Mouse (Mus musculus): ENCODE data around the gene Csnk2a2.

Csnk2a2 gene

GRCm38 (mm10) chr8:95422193-95422810 is 67.5 kb downstream of the Csnk2a2 start:
- no peak for DNase-seq (ENCODE audit: low spot score)

DNA sequence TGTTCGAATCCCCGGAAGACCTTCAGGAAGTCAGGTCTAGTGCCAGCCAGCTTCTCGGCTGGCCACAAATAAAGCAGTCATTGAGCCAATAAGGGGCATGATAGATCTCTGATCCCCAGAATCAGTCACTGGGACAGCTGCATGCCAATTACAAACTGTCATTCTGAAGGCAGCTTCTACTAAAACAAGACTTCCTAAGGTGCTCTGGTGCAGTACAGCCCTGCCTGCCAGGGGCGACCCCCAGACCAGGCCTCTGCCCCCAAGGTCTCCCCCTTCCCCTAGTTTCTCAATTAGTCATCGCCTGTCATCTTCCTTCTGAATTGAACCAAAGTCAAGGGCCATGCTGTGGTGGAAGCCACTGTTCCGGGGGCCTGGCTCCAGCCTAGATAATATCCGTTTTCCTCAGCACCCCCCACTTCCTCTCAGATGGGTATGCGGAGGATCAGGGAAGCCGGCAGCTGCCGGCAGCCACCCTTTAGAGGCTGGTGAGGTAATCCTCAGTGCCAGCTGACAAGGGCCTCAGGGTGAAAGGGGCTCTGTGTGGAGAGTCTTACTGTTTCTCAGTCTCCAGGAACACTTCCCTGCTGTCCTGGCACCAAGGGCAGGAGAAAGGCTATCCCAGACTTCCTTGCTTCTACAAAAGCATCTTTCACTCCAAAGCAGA is 78.4 kb downstream of the Csnk2a2 start:
- no peak for DNase-seq (ENCODE audit: low spot score)

DNA sequence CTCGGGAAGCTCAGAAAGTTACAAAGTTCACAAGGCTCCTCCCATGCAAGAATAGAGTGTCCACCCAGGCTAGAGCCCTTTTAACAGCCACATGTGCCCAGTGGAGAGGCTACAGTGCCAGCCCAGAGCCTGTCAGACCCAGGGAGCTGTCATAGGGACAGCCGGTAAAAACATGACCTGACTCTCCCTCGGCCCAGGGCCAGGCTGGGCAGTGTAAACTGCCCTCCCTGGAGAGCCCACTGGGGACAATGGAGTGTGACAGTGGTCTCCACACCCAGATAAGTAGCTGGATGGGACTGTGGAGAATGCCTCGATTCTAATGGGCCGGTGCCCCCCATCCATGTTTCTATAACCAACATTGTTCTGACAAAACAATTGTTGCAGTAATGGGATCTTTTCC is 80.3 kb downstream of the Csnk2a2 start:
- no peak for DNase-seq (ENCODE audit: low spot score)

DNA sequence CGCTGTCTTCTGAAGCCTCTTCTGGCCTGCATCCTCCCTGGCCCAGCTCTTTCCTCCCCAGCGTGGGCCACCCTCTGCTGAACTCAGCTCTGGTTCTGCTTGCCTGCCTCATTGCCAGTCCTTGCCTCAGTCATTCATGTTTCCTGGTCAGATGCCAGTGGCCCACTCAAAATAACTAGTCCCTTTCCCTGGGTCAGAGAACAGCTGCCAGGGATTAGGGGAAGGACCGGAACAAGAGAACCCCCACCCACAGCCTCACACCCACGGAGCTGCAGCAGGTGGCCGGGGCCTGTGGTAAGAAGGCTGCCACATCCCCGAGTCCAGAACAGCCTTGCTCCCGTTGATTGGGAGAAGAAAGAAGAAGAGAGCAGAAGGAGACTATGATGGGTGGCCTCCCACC is 88.7 kb downstream of the Csnk2a2 start:
- no peak for DNase-seq (ENCODE audit: low spot score)

DNA sequence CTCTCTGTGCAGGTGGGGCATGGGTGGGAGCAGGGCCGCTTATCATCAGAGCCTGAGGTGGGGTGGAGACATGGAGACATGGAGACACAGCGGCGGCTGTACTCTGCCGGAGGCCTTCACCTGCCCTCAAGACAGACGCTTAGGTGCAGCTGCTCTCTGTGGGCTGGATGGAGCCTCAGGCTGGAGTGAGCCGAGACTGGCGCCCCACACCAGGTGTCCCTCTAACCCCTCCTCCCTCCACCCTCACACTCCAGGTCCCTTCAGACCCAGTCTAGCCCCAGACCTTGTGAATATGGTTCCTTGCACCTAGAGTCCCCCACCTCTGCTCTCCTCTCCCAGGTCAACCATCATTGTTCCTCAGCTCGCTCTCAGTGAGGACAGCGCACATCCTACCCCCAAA is 90.7 kb downstream of the Csnk2a2 start:
- no peak for DNase-seq (ENCODE audit: low spot score)

GRCm38 (mm10) chr8:95397201-95397600 is 92.6 kb downstream of the Csnk2a2 start:
- no peak for DNase-seq (ENCODE audit: low spot score)

GRCm38 (mm10) chr8:95396752-95397151 is 93.1 kb downstream of the Csnk2a2 start:
- DNase-seq (ENCODE audit: low spot score) = peak; percentile 70

Data from retina, embryonic 14.5 days (tissue).